Mouse (Mus musculus): ENCODE data around the gene Midn.

Midn gene

GRCm38 (mm10) chr10:80194441-80194840, 46.4 kb downstream of the Midn start:
- no peak for DNase-seq (ENCODE audit: low spot score in 2 of 2)

DNA sequence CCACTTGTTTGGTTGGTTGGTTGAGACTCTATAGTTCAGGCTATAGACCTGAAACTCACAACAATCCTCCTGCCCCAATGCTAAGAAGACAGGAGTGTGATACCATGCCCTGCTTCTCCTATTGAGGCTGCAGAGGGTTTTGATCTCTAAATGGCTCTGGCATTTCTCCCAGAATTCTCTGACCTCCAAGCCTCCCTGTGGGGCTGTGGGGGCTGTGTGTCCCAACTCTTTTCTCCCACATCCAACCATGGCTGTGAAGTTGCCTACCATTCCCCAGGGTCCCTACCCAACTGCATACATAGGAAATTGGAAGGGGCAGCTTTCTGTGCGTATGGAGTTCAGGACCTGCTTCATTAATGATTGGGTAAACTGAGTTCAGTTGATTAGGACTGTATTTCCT, 48.1 kb downstream of the Midn start:
- DNase-seq (ENCODE audit: low spot score in 2 of 2), result no peak

DNA sequence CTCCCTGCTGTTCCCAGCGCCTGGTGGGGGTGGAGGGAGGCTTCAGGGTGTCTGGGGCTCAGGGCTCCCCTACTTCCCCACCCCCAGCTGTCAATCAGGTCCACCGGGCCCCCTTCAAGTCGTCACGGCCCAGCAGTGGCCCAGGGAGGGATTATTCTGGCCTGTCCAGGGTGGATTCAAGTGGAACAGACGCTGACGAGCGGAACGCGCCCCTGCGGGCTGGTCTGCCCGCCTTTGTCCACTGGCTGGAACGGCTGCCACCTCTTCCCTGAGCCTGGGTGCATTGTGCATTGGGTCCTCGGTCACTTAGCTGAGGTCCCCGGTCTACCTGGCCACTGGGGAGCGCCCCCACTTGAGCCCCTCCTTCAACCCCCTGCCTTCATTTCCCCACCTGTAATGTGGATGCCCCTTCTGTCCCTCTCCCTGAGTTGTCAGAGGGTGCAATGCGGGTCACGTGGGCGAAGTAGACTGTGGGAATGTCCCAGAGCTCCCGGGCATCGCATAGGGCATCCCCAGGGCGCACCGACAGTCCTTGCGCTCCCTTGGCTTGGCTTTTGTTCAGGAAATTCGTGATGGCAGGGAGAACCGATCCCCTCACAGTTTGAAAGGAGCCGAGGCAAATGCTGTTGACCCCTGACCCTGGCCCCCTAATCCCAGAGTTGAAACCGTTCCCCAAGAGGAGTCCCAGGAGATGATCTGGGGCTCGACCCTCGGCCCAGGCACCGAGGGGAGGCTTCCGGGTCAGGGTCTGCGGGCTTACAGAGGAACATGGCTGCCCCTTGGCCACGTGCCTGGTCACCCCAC, 48.9 kb downstream of the Midn start:
- no peak for DNase-seq (ENCODE audit: low spot score in 2 of 2)

- peak; percentile 58 to 63 for DNase-seq (ENCODE audit: low spot score in 2 of 2)
Measured at GRCm38 (mm10) chr10:80199440-80200008, 51.5 kb downstream of the Midn start.

DNA sequence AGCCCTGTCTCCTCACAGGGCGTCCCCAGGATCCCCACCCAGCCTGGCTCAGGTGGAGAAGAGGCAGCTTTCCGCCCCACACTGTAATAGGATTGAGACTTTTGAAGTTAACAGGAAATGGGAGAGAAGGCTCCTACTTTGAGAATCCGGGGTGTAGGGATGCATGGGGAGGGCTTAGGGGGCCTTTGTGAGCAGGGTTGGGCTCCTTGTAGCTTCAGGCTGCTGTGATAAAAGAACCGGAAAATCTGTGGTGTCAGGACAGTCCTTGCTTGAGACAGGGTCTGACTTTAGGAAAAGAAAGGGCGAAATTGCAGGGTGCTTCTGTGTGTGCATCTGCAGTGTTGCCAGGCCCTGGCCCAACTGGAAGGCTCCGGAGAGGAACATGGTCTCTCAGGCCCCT, 52.4 kb downstream of the Midn start:
- DNase-seq (ENCODE audit: low spot score in 2 of 2), result no peak

DNA sequence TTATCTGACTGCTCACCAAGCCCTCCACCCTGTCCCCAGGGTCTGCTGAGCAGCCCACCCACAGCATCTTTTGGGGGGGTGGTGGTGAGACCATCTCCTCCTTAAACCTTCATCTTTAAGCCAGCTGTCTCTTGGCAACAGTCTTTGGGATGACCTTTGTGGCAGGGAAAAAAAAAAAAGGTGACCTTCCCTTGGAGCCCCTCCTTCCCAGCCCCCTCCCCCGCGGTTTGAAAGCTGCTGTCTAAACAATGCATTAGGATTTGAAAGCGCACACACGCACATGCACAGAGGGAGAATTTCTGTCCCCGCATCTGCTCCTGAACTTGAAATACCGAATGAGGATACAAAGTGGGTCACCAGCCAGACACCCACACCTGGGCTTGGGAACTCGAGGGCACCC, 56.0 kb downstream of the Midn start:
- no peak for DNase-seq (ENCODE audit: low spot score in 2 of 2)

DNA sequence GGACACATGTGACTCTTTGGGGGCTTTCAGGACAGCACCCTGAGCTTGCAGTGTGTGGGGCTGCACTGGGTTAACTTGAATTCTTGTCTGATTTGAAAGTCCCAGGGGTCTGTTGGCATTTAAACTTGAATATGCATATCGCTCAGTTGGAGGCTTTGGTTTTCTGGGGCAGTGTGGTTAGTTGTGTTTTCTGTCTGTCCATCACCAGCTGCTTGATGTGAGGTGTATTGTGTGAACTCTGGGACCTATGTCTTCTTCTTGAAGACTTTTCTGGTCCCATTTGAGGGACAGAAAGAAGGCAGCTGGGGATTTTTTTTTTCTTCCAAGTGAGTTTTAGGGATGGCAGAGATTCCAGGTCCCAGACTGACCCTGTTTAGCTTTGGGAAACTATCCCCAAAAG, 59.1 kb downstream of the Midn start:
- DNase-seq (ENCODE audit: low spot score in 2 of 2), result no peak

DNA sequence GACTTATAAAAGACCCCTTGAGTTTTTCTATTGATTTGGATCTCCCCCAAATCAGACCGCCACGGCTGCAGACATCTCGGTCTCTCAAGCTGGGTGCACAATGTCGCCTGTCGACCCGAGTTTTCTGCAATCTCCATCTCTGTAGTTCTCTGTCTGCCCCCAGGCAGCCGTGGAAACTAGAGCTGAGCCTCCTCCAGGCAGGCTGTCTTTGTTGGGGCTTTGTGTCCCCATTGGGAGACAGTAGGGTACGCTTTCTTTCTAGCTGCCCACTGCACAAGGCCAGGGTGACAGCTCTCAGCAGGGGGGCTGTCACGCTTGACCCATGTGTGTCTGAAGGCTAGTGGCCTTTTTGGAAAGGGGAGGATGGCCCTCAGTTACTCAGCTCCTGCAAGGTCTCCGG, 59.6 kb downstream of the Midn start:
- no peak for DNase-seq (ENCODE audit: low spot score in 2 of 2)

Data from right cerebral cortex, postnatal 36 days (tissue).